Mouse (Mus musculus) neural tube, embryonic 13.5 days (tissue): Measurements from ENCODE around the gene Calcoco2. TPM values are rescaled to one million over a fixed set of nuclear protein-coding genes. Genes with fewer than 3 reads are reported as not detected.
A peak's percentile ranks its signal among the peaks of the same experiment; 100 is the strongest.

Experiments
- ATAC-seq: fragments of 200-750 bp; cut with Nextera tagmentation; 2 replicates; pipeline ENCODE4 v1.8.0; 2017; ENCODE audit warnings: low read depth, mild to moderate bottlenecking, moderate TSS enrichment, moderate library complexity
- H3K27ac ChIP-seq: fragments of 300-500 bp; sonication (generic); replicated peaks from 2 replicates; pipeline ENCODE4 v1.5.1; 2015; ENCODE audit warnings: moderate library complexity, mild to moderate bottlenecking, inconsistent platforms
- H3K27me3 ChIP-seq: fragments of 300-500 bp; sonication (generic); 2 replicates; pipeline ENCODE4 v1.6.1; 2015; ENCODE audit warnings: mild to moderate bottlenecking, inconsistent platforms
- H3K36me3 ChIP-seq: fragments of 300-500 bp; sonication (generic); 2 replicates; pipeline ENCODE4 v1.6.1; 2015; ENCODE audit warnings: mild to moderate bottlenecking, inconsistent platforms
- H3K4me1 ChIP-seq: fragments of 300-500 bp; sonication (generic); replicated peaks from 2 replicates; pipeline ENCODE4 v1.6.1; 2015; ENCODE audit warnings: inconsistent platforms
- H3K4me2 ChIP-seq: fragments of 300-500 bp; sonication (generic); 2 replicates; pipeline ENCODE4 v1.6.1; 2015; ENCODE audit warnings: inconsistent platforms, mild to moderate bottlenecking, moderate library complexity
- H3K4me3 ChIP-seq: fragments of 300-500 bp; sonication (generic); 2 replicates; pipeline ENCODE4 v1.5.1; 2015; ENCODE audit warnings: mild to moderate bottlenecking, inconsistent platforms
- H3K9ac ChIP-seq: fragments of 300-500 bp; sonication (generic); 2 replicates; pipeline ENCODE4 v1.6.1; 2015; ENCODE audit warnings: moderate library complexity, mild to moderate bottlenecking, inconsistent platforms
- H3K9me3 ChIP-seq: fragments of 300-500 bp; sonication (generic); 2 replicates; pipeline ENCODE4 v1.6.1; 2016; ENCODE audit warnings: inconsistent platforms
- WGBS: fragments of 180-500 bp; shearing (Covaris S2); methylation state at CpG from one replicate; pipeline ENCODE4 v1.1.7; 2015; 5-methylcytosine and 5-hydroxymethylcytosine counted together
- polyA plus RNA-seq: library from polyadenylated mRNA; unstranded; fragments of >200 nt; fragmentation: Nextera tagmentation; extraction: Ambion mirVana; gene quantifications from 2 replicates; pipeline ENCODE4 v1.2.1, GENCODE M21; 2015

The Calcoco2 gene
- polyA plus RNA-seq, 1 experiment from 2014 or later = not detected

DNA sequence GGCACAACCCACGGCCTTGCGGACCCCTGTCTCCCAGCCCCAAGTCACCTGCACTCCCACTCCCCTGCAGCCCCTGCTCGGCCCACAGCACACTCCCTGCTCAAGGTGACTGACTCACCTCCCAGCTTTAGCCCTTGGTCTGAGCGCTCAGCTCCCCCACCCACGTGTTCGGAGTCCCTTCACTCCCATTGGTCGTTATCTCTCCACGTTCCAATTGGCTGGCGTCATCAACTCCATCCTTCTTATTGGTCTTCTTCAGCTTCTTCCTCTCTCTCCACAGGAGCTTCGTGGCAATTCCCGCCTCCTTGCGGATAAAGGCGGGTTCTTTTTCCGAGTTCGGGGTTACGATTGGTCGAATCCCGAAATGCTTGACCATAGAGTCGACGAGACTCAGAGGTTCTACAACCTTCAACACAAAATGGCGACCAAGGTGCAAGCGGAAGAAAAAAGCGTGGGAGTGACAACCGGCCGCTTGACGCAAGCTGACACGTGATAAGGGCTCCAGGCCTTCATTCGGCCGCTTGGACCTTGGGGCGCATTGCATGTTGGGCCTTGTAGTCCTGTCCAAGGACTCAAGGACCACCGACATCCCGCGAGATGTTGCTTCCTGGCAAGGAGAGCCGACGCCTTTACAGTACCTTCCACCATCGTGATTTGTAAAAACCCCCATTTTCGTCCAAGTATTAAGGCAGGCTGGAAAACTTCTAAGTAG lies 36.1 kb downstream of the Calcoco2 start, which contains the start of gene Atp5g1:
Gene Atp5g1 (minus strand): TSS at position 162 of the 712 bp plus-strand sequence.
- Histone ChIP-seq H3K27ac (peak within 1 kb of the TSS; percentile 89), H3K4me2 (peak within 1 kb of the TSS; percentile 91), H3K27me3 (no peaks in the 10 kb centered on the region), H3K4me3 (peak within 1 kb of the TSS; percentile 86), H3K9me3 (no peaks in the 10 kb centered on the region), H3K4me1 (peaks cover 25% of the 10 kb centered on the region), H3K36me3 (peaks cover 23% of the 10 kb centered on the region), H3K9ac (peak within 1 kb of the TSS; percentile 93)
- under 1% methylated on average over 37 of the region's 37 CpGs for WGBS
- peak; percentile 98 for ATAC-seq

DNA sequence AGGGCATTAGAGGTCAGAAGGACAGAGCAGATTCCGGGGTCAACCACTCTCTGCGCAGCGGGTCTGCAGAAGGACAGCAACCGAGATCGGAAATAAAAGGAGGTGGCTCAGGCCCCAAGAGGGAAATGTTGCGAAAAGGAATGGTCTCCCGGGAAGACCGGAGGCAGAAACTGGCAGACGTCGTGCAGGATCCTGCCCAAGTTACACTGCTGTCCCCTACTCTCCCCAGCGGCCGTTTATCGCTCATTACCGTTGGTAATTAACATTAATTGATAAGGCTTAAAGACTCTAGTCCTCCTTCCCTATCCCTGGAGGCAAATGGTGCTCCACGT lies 36.6 kb downstream of the Calcoco2 start:
- ATAC-seq = no peak
- H3K9me3 ChIP-seq = no peaks in the 10 kb centered on the region
- H3K4me2 ChIP-seq = peak overlapping the region; percentile 91
- H3K4me3 ChIP-seq = peak overlapping the region; percentile 86
- peaks cover 28% of the 10 kb centered on the region for H3K36me3 ChIP-seq
- WGBS = 0% methylated on average over 15 of the region's 15 CpGs
- peaks cover 25% of the 10 kb centered on the region for H3K4me1 ChIP-seq
- H3K27ac ChIP-seq = peak overlapping the region; percentile 88
- peak overlapping the region; percentile 93 for H3K9ac ChIP-seq
- no peaks in the 10 kb centered on the region for H3K27me3 ChIP-seq

DNA sequence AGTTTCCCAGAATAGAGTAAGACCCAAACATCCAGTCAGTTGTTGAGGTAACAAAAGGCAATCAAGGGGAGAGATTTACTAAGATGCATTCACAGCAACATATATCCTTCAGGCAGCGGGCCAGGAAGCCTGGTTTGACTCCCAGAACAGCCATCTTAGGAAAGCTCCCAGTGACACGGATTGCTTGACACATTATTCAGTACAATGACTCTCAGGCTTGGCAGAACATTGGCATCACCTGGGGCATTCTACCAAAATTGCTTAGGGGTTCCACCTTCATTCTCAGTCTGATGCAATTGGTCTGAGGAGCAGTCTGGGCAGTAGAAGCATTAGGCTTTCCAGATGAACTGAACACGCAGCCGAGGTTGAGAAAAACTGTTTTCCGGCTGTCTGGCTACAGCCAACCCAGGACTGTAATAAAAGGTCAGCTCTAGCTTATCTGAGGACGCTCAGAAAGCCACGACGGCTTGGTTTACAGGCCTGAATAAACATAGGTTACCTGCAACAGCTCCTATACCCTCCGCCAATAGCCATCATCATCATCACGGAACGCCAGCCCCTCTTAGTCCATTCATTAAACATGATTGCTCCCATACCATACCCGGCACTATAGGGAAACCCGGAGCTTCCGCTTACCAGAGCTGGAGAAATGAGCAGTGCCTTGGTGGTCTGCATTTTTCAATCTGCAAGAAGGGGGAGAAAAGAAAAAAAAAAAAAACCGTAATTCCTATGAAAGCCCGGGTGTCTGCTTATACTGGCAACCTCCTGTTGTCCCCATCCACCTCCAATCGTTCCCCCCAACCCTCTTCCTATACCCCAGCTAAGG lies 37.2 kb downstream of the Calcoco2 start:
- Histone ChIP-seq H3K9ac (peak overlapping the region; percentile 93), H3K4me3 (peak overlapping the region; percentile 86), H3K9me3 (no peaks in the 10 kb centered on the region), H3K4me2 (peak overlapping the region; percentile 91), H3K4me1 (peaks cover 25% of the 10 kb centered on the region), H3K36me3 (peaks cover 33% of the 10 kb centered on the region), H3K27ac (peak overlapping the region; percentile 88), H3K27me3 (no peaks in the 10 kb centered on the region)
- no peak for ATAC-seq
- 20% methylated on average over 17 of the region's 17 CpGs for WGBS

DNA sequence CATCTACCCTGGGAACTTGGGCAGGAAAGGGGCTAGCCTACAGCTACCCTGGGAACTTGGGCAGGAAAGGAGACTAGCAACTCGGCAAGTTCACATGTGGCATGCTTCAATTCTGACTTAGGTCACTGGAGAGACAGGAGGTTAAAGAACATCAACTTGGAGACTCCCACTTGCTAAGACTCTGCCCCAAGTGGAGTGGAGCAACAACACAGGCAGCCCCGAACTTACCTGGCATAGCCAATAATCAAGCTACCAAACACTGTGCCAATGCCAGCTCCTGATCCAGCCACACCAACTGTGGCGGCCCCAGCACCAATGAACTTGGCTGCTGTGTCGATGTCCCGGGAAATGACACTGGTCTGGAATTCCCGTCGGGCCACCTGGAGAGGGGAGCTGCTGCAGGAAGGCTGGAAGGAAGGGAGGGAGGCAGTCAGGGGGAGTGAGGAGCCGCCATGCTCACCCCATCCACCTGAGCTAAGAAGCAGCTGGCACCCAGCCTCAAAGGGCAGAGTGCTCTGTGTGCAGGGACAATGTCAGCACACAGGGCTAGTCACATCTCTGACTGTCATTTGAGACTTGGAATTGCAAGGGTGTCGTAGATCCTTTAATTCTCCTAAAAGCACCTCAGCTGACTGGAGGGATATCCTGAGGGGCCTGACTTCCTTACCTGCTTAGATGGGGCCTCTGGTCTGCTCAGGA lies 38.3 kb downstream of the Calcoco2 start:
- no peaks in the 10 kb centered on the region for H3K27me3 ChIP-seq
- WGBS = 81% methylated on average over 9 of the region's 9 CpGs
- H3K36me3 ChIP-seq = peaks cover 35% of the 10 kb centered on the region
- H3K9ac ChIP-seq = peak overlapping the region; percentile 93
- peak overlapping the region; percentile 86 for H3K4me3 ChIP-seq
- no peaks in the 10 kb centered on the region for H3K9me3 ChIP-seq
- peak overlapping the region; percentile 91 for H3K4me2 ChIP-seq
- no peak overlapping the region for H3K27ac ChIP-seq
- no peak for ATAC-seq
- H3K4me1 ChIP-seq = peaks cover 25% of the 10 kb centered on the region

DNA sequence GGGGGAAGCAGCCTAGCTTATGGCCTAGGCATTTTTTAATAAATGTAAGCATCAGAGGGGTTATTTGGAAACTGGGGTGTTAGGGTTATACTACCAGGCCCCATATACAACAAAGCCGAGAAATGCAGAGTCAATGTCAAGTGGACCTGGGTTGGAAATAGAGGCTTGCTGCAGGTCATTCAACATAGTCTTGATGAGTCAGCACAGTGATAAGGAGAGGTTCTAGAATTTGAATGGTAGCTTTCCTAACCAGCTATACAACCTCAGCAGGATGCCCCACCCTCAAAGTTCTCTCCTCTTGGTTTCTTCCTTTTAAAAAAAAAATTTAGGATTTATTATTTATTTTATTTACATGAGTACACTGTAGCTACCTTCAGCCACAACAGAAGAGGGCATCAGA lies 40.8 kb downstream of the Calcoco2 start:
- WGBS = 88% methylated on average over 1 of the region's 1 CpGs
- H3K9me3 ChIP-seq = no peaks in the 10 kb centered on the region
- H3K9ac ChIP-seq = no peak overlapping the region
- H3K27ac ChIP-seq = no peak overlapping the region
- ATAC-seq = no peak
- H3K4me2 ChIP-seq = no peak overlapping the region
- H3K4me3 ChIP-seq = no peak overlapping the region
- peaks cover 22% of the 10 kb centered on the region for H3K4me1 ChIP-seq
- peaks cover 35% of the 10 kb centered on the region for H3K36me3 ChIP-seq
- no peaks in the 10 kb centered on the region for H3K27me3 ChIP-seq

DNA sequence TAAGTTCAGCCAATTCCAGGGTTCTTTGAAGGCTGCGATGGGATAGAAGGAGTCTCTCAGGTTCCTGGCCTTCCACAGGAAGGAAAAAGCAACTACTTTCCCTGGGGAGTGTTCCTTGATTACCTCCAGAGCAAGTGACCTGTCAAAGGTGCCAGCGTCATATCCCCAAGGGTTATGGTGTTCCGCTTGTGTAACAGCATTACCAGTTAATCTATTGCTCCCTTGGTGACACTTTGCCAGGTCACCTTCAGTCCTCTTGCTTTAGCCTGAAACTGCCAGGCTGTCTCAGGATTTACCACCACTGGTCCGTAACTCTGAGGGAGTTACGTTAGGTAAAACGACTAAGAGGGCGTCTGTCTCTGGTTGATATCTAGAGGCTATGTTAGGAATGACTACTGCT lies 41.4 kb downstream of the Calcoco2 start:
- no peak overlapping the region for H3K27ac ChIP-seq
- no peak for ATAC-seq
- WGBS = 79% methylated on average over 7 of the region's 7 CpGs
- no peaks in the 10 kb centered on the region for H3K9me3 ChIP-seq
- no peak overlapping the region for H3K4me3 ChIP-seq
- no peak overlapping the region for H3K9ac ChIP-seq
- H3K4me2 ChIP-seq = no peak overlapping the region
- H3K36me3 ChIP-seq = peaks cover 35% of the 10 kb centered on the region
- H3K4me1 ChIP-seq = peaks cover 28% of the 10 kb centered on the region
- H3K27me3 ChIP-seq = no peaks in the 10 kb centered on the region

DNA sequence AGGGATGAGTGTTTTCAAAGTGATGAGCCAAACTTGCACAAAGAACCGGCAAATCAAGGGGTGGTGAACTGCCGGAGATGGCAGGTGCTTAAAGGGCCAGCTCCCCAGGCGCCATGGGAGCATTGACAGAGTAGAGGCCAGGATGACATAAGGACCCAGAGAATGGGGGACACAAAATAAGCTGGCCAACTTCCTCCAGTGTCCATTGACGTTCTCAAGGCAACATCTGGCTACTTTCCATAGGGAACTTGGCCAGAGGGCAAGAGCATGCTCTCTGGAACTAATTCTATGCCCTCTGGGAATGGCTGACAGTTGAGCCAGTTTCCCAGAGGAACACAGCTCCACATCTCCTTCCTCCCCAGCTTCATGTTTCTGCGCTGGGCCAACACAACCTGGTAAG lies 43.5 kb downstream of the Calcoco2 start:
- Histone ChIP-seq H3K4me1 (peaks cover 22% of the 10 kb centered on the region), H3K27me3 (no peaks in the 10 kb centered on the region), H3K9me3 (no peaks in the 10 kb centered on the region), H3K9ac (no peak overlapping the region), H3K27ac (no peak overlapping the region), H3K36me3 (peaks cover 29% of the 10 kb centered on the region), H3K4me3 (no peak overlapping the region), H3K4me2 (no peak overlapping the region)
- WGBS = 71% methylated on average over 5 of the region's 5 CpGs
- no peak for ATAC-seq

DNA sequence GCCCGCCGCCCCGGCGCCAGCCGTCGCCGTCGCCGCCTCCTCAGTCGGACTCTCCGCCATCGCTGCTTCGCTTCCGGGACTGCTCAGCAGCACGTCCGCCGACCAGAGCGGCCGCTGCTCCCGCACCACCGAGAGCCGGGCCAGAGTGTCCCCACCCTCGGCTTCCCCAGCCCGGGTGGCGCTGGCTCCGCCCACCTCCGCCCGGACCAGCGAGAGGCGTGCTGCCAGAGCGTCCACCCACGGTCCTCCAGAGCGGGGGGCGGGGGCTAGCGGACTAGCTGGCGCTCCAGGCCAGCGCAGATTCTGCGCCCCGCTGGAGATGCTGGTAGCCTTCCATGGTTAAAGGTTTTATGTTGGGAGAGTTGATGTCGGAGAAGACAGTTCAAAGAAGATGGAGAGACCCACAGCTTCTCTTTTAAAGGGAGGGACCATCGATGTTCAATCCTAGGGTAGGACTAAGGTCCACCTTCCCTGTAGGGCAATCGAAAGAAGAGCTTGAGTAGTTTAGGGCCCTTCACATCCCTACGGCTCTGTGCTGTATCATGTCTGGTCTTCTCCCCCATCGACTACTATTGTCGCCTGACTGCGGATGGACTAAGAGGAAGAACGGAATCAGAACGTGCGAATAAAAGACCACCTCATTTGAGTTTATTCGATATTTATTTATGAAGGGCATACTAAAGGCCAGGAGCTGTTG lies 46.4 kb downstream of the Calcoco2 start, which contains the start of gene Ube2z:
Gene Ube2z (minus strand): TSS at position 174 of the 697 bp plus-strand sequence.
- Histone ChIP-seq H3K4me3 (peak within 1 kb of the TSS; percentile 94), H3K36me3 (peaks cover 22% of the 10 kb centered on the region), H3K4me1 (peaks cover 31% of the 10 kb centered on the region), H3K9me3 (no peaks in the 10 kb centered on the region), H3K27ac (peak within 1 kb of the TSS; percentile 88), H3K4me2 (peak within 1 kb of the TSS; percentile 97), H3K27me3 (no peaks in the 10 kb centered on the region), H3K9ac (peak within 1 kb of the TSS; percentile 97)
- WGBS = 4% methylated on average over 42 of the region's 50 CpGs
- peak; percentile 99 for ATAC-seq

DNA sequence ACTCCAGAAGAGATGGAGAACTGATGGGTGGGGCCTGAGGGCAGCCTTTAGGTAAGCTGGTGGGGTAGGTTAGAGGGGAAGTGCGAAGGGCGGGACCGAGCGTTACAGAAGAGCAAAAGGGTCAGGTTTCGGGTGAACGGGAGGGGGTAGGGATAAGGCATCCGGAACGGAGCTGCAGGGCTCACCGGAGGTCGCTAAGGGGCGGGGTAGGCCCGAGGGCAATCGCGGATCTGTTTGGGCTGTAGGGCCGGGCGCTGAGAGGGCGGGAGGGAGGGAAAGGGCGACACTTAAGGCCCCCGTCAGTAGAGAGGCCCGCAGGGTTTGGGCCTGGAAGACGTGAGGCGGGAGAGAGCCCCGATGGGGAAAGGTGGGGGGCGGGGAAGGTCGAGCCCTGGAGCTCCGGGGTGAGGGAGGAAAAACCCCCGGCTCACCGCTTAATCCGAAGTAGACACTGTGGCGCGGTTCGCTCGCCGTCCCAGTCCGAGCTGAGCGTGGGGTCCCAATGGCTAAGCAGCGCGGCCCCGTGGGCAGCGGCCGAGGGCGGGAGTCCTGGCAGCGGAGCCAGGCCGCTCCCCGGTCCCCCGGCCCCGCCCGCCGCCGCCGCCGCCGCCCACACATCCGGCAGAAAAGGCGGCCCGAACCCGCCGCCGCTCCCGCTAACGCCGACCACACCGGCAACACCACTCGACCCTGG lies 47.1 kb downstream of the Calcoco2 start:
- peak overlapping the region; percentile 88 for H3K27ac ChIP-seq
- ATAC-seq = peak; percentile 60
- H3K4me1 ChIP-seq = peaks cover 31% of the 10 kb centered on the region
- WGBS = under 1% methylated on average over 42 of the region's 64 CpGs
- no peaks in the 10 kb centered on the region for H3K9me3 ChIP-seq
- no peaks in the 10 kb centered on the region for H3K27me3 ChIP-seq
- H3K36me3 ChIP-seq = peaks cover 21% of the 10 kb centered on the region
- H3K4me2 ChIP-seq = peak overlapping the region; percentile 97
- peak overlapping the region; percentile 94 for H3K4me3 ChIP-seq
- H3K9ac ChIP-seq = peak overlapping the region; percentile 97

DNA sequence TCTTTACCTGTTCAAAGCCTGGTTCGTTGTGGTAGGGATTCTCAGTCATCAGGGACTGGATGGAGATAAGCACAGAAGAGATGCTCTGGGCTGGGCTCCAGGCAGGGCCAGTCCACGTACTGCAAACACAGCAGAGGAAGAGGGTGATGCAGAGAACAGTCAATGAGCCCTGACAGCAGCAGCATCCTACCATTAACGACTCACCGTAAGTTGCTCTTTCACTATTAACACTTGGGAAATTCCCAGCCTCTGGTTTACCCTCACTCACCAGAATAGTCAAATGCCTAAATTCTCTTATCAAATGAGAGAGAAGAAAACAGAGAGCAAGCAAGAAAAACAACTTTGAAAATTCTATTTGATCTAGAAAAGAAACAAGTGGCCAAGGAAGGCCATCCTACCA lies 53.5 kb downstream of the Calcoco2 start:
- H3K27me3 ChIP-seq = no peaks in the 10 kb centered on the region
- peaks cover 12% of the 10 kb centered on the region for H3K4me1 ChIP-seq
- peaks cover 76% of the 10 kb centered on the region for H3K36me3 ChIP-seq
- H3K27ac ChIP-seq = no peak overlapping the region
- no peak overlapping the region for H3K9ac ChIP-seq
- H3K4me3 ChIP-seq = no peak overlapping the region
- no peak for ATAC-seq
- no peak overlapping the region for H3K4me2 ChIP-seq
- no peaks in the 10 kb centered on the region for H3K9me3 ChIP-seq
- 91% methylated on average over 4 of the region's 4 CpGs for WGBS

DNA sequence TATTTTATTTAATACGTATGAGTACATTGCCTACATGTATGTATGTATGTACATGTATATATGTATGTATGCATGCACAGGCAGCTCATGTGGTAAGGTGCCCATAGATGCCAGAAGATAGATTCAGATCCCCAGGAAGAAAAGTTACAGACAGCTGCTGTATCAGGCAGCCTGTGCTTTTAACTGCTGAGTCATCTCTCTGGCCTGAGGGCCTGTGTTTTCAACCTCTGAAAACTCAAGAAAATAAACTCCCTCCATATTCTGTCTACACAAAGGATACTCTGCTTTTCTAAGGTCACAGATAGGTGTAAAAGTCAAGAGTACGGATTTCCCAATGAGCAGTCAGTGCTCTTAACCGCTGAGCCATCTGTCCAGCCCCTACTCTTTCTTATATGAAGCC lies 60.9 kb downstream of the Calcoco2 start:
- H3K4me2 ChIP-seq = no peak overlapping the region
- no peak overlapping the region for H3K27ac ChIP-seq
- no peaks in the 10 kb centered on the region for H3K27me3 ChIP-seq
- no peak for ATAC-seq
- no peaks in the 10 kb centered on the region for H3K9me3 ChIP-seq
- H3K9ac ChIP-seq = no peak overlapping the region
- no peaks in the 10 kb centered on the region for H3K4me1 ChIP-seq
- WGBS = 90% methylated on average over 3 of the region's 3 CpGs
- H3K4me3 ChIP-seq = no peak overlapping the region
- peaks cover 96% of the 10 kb centered on the region for H3K36me3 ChIP-seq
